Mouse (Mus musculus): ENCODE data around the gene Ltbr. TPM values are rescaled to one million over a fixed set of nuclear protein-coding genes. Genes with fewer than 3 reads are reported as not detected.
A peak's percentile ranks its signal among the peaks of the same experiment; 100 is the strongest.
"Not testable (repeated sequence)": the region's sequence is repeated elsewhere in the genome, so short reads cannot be mapped to it uniquely, and the experiment has no call there.

The Ltbr gene
- polyA plus RNA-seq, 1 experiment from 2014 or later = 40.4 TPM

- no peak for DNase-seq (ENCODE audit: low spot score)
- WGBS = 56% methylated on average over 15 of the region's 15 CpGs
- Histone ChIP-seq H3K27me3 (ENCODE audit: insufficient read depth, poor library complexity, severe bottlenecking) (peaks cover 66% of the 10 kb centered on the region), H3K4me3 (no peak overlapping the region), H3K4me1 (peaks cover 30% of the 10 kb centered on the region), H3K36me3 (no peaks in the 10 kb centered on the region), H3K27ac (no peak overlapping the region), H3K9me3 (no peaks in the 10 kb centered on the region)
These were observed 5.6 kb upstream of the Ltbr start for GRCm38 (mm10) chr6:125318981-125319918.

GRCm38 (mm10) chr6:125317077-125317476 lies 3.4 kb upstream of the Ltbr start:
- DNase-seq (ENCODE audit: low spot score) = no peak
- Histone ChIP-seq H3K4me1 (peaks cover 48% of the 10 kb centered on the region), H3K27ac (no peak overlapping the region), H3K36me3 (peaks cover 3% of the 10 kb centered on the region; the same call in 1 of the 2 replicates), H3K4me3 (no peak overlapping the region), H3K9me3 (no peaks in the 10 kb centered on the region), H3K27me3 (ENCODE audit: insufficient read depth, poor library complexity, severe bottlenecking) (peaks cover 49% of the 10 kb centered on the region)
- 64% methylated on average over 7 of the region's 7 CpGs for WGBS

- H3K27me3 ChIP-seq (ENCODE audit: insufficient read depth, poor library complexity, severe bottlenecking) = peaks cover 25% of the 10 kb centered on the region
- no peak overlapping the region for H3K4me3 ChIP-seq
- 72% methylated on average over 6 of the region's 6 CpGs for WGBS
These were observed 1.1 kb upstream of the Ltbr start for GRCm38 (mm10) chr6:125314746-125315145.

GRCm38 (mm10) chr6:125314231-125314563 lies 512 bp upstream of the Ltbr start:
- peak overlapping the region; percentile 78 for H3K4me3 ChIP-seq
- H3K4me1 ChIP-seq = peaks cover 39% of the 10 kb centered on the region
- peaks cover 20% of the 10 kb centered on the region for H3K27me3 ChIP-seq (ENCODE audit: insufficient read depth, poor library complexity, severe bottlenecking)
- DNase-seq (ENCODE audit: low spot score) = no peak
- 50% methylated on average over 7 of the region's 7 CpGs for whole genome bisulfite sequencing
- H3K27ac ChIP-seq = peak overlapping the region; percentile 98
- peaks cover 22% of the 10 kb centered on the region; the same call in 1 of the 2 replicates for H3K36me3 ChIP-seq
- no peaks in the 10 kb centered on the region for H3K9me3 ChIP-seq

More at GRCm38 (mm10) chr6:125314746-125315145, 1.1 kb upstream of the Ltbr start:
- no peak for DNase-seq (ENCODE audit: low spot score)
- peak overlapping the region; percentile 98; the same call in 1 of the 2 replicates for H3K27ac ChIP-seq
- H3K36me3 ChIP-seq = peaks cover 16% of the 10 kb centered on the region; the same call in 1 of the 2 replicates
- no peaks in the 10 kb centered on the region for H3K9me3 ChIP-seq
- H3K4me1 ChIP-seq = peaks cover 35% of the 10 kb centered on the region

GRCm38 (mm10) chr6:125312581-125313355 lies 917 bp downstream of the Ltbr start:
- Histone ChIP-seq H3K27ac (peak overlapping the region; percentile 98), H3K4me3 (peak overlapping the region; percentile 78), H3K36me3 (peaks cover 34% of the 10 kb centered on the region; the same call in 1 of the 2 replicates), H3K4me1 (peaks cover 43% of the 10 kb centered on the region), H3K27me3 (ENCODE audit: insufficient read depth, poor library complexity, severe bottlenecking) (peaks cover 11% of the 10 kb centered on the region; the same call in 1 of the 2 replicates), H3K9me3 (no peaks in the 10 kb centered on the region)
- 52% methylated on average over 22 of the region's 22 CpGs for WGBS
- DNase-seq (ENCODE audit: low spot score) = no peak

- peaks cover 43% of the 10 kb centered on the region for H3K4me1 ChIP-seq
- no peaks in the 10 kb centered on the region for H3K9me3 ChIP-seq
- peak overlapping the region; percentile 98; the same call in 1 of the 2 replicates for H3K27ac ChIP-seq
- WGBS = 77% methylated on average over 9 of the region's 9 CpGs
- H3K27me3 ChIP-seq (ENCODE audit: insufficient read depth, poor library complexity, severe bottlenecking) = peaks cover 11% of the 10 kb centered on the region; the same call in 1 of the 2 replicates
- peak overlapping the region; percentile 78 for H3K4me3 ChIP-seq
- H3K36me3 ChIP-seq = peaks cover 40% of the 10 kb centered on the region
- DNase-seq (ENCODE audit: low spot score) = no peak
These were observed 1.5 kb downstream of the Ltbr start for GRCm38 (mm10) chr6:125312171-125312570.

- no peaks in the 10 kb centered on the region for H3K9me3 ChIP-seq
- H3K4me3 ChIP-seq = 0 out of 2 replicates have a peak overlapping the region, but pooled peaks have one; percentile 3
- no peaks in the 10 kb centered on the region for H3K27me3 ChIP-seq (ENCODE audit: insufficient read depth, poor library complexity, severe bottlenecking)
- peak overlapping the region; percentile 62; the same call in 1 of the 2 replicates for H3K27ac ChIP-seq
- H3K4me1 ChIP-seq = peaks cover 41% of the 10 kb centered on the region
- 32% methylated on average over 5 of the region's 5 CpGs for WGBS
- H3K36me3 ChIP-seq = peaks cover 52% of the 10 kb centered on the region
- DNase-seq (ENCODE audit: low spot score) = no peak
These were observed 4.3 kb downstream of the Ltbr start for GRCm38 (mm10) chr6:125309406-125309805.

- H3K36me3 ChIP-seq = peaks cover 52% of the 10 kb centered on the region
- 11% methylated on average over 13 of the region's 13 CpGs for WGBS
- H3K9me3 ChIP-seq = no peaks in the 10 kb centered on the region
- peak overlapping the region; percentile 62; the same call in 1 of the 2 replicates for H3K27ac ChIP-seq
- DNase-seq (ENCODE audit: low spot score) = no peak
- H3K4me3 ChIP-seq = peak overlapping the region; percentile 32; the same call in 1 of the 2 replicates
- H3K27me3 ChIP-seq (ENCODE audit: insufficient read depth, poor library complexity, severe bottlenecking) = no peaks in the 10 kb centered on the region
- peaks cover 36% of the 10 kb centered on the region for H3K4me1 ChIP-seq
These were observed 4.8 kb downstream of the Ltbr start for GRCm38 (mm10) chr6:125308921-125309320.

- Histone ChIP-seq H3K27ac (peak overlapping the region; percentile 22; the same call in 1 of the 2 replicates), H3K9me3 (no peaks in the 10 kb centered on the region), H3K36me3 (peaks cover 50% of the 10 kb centered on the region), H3K27me3 (ENCODE audit: insufficient read depth, poor library complexity, severe bottlenecking) (no peaks in the 10 kb centered on the region), H3K4me3 (no peak overlapping the region), H3K4me1 (peaks cover 18% of the 10 kb centered on the region)
- 87% methylated on average over 5 of the region's 5 CpGs for WGBS
- no peak for DNase-seq (ENCODE audit: low spot score)
These were observed 6.6 kb downstream of the Ltbr start for GRCm38 (mm10) chr6:125307091-125307490.

GRCm38 (mm10) chr6:125305465-125305864 lies 8.2 kb downstream of the Ltbr start:
- Histone ChIP-seq H3K36me3 (peaks cover 39% of the 10 kb centered on the region), H3K9me3 (no peaks in the 10 kb centered on the region), H3K27ac (no peak overlapping the region), H3K4me3 (no peak overlapping the region), H3K4me1 (peaks cover 14% of the 10 kb centered on the region), H3K27me3 (ENCODE audit: insufficient read depth, poor library complexity, severe bottlenecking) (no peaks in the 10 kb centered on the region)
- 85% methylated on average over 6 of the region's 6 CpGs for WGBS
- DNase-seq (ENCODE audit: low spot score) = no peak

- DNase-seq (ENCODE audit: low spot score); H3K4me1 ChIP-seq; H3K9me3 ChIP-seq; H3K27ac ChIP-seq; H3K4me3 ChIP-seq; H3K27me3 ChIP-seq (ENCODE audit: insufficient read depth, poor library complexity, severe bottlenecking): not testable (repeated sequence)
- peaks cover 33% of the 10 kb centered on the region for H3K36me3 ChIP-seq
- 84% methylated on average over 7 of the region's 7 CpGs for whole genome bisulfite sequencing
These were observed 9.3 kb downstream of the Ltbr start for GRCm38 (mm10) chr6:125304408-125304807.

- no peaks in the 10 kb centered on the region for H3K9me3 ChIP-seq
- no peaks in the 10 kb centered on the region for H3K4me1 ChIP-seq
- DNase-seq (ENCODE audit: low spot score) = no peak
- H3K4me3 ChIP-seq = no peak overlapping the region
- H3K27me3 ChIP-seq (ENCODE audit: insufficient read depth, poor library complexity, severe bottlenecking) = no peaks in the 10 kb centered on the region
- 83% methylated on average over 4 of the region's 4 CpGs for WGBS
- H3K27ac ChIP-seq = no peak overlapping the region
- peaks cover 23% of the 10 kb centered on the region for H3K36me3 ChIP-seq
These were observed 10.4 kb downstream of the Ltbr start for GRCm38 (mm10) chr6:125303242-125303641.

Data from heart, embryonic 10.5 days (tissue).